Comparison of ENCODE assay signal across 8 mouse cellular contexts in the genomic region with DNA sequence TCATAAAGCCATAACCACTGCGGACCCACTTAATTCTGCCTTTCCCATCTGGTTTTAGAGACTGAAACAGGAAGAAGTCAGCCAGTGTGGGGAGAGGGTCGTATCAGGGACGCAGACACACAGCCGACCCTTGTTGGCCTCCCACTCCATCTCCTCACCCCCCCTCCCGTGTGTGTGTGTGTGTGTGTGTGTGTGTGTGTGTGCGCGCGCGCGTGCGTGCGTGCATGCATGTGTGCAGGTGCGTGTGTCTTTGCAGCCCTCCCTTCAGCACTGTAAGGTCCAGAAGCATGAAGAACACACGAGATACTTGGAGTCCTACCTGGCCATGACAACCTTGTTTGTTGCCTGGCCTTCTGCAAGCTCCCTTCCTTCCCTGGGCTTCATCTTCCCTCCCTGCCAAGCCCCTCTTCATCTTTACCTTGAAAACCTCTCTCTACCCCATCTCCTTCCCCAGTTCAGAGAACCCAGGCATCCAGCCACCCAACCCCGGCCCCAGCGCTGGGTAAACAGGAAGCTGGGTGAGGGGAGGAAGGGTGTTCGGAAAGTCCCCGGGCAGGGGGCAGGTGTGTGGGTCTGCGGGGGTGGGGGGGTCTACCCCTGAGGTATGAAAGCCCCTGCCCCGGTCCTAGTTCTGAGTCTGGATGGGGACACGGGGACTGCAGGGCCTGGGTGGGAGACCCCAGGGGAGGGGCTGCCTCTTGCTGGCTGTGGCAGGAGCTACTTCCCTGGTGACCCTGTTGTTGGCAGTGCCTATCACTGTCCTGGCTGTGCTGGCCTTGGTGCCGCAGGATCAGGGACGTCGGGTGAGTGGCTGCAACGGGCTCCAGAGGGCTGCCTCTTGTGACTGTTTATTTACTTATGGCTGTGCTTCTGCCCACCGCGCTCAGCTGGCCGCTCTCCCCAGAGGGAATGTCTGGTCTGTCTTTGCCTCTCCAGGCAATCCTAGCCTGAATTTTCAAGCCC. TPM values are rescaled to one million over a fixed set of nuclear protein-coding genes. Genes with fewer than 3 reads are reported as not detected.
DNase-seq lines count a peak whose midpoint lies in the region; ATAC-seq lines count a peak whose summit lies in the region.

Gene Ltb, plus strand, starts transcription at position 559 of the 963 bp plus-strand sequence.

- ATAC-seq in kidney, embryonic 15.5 days (replicated peaks; ENCODE audit: low FRiP score) = no peak
- no peak for ATAC-seq in forebrain, embryonic 13.5 days
- no peak for ATAC-seq in liver, embryonic 12.5 days
- no peak for ATAC-seq in neural tube, embryonic 15.5 days (ENCODE audit: low FRiP score)

- H3K27ac ChIP-seq in kidney, embryonic 15.5 days = no peak within 1 kb of the TSS
- H3K27ac ChIP-seq in forebrain, embryonic 13.5 days = no peak within 1 kb of the TSS
- H3K27ac ChIP-seq in liver, embryonic 12.5 days = no peak within 1 kb of the TSS
- no peak within 1 kb of the TSS for H3K27ac ChIP-seq in neural tube, embryonic 15.5 days (replicated peaks)

- H3K27me3 ChIP-seq in kidney, embryonic 15.5 days = peaks cover 50% of the 10 kb centered on the region
- peaks cover 48% of the 10 kb centered on the region for H3K27me3 ChIP-seq in forebrain, embryonic 13.5 days
- H3K27me3 ChIP-seq in liver, embryonic 12.5 days (replicated peaks) = peaks cover 47% of the 10 kb centered on the region
- H3K27me3 ChIP-seq in neural tube, embryonic 15.5 days (replicated peaks) = peaks cover 38% of the 10 kb centered on the region

- peaks cover 22% of the 10 kb centered on the region for H3K4me1 ChIP-seq in kidney, embryonic 15.5 days
- peaks cover 10% of the 10 kb centered on the region for H3K4me1 ChIP-seq in forebrain, embryonic 13.5 days
- H3K4me1 ChIP-seq in liver, embryonic 12.5 days = peaks cover 45% of the 10 kb centered on the region
- H3K4me1 ChIP-seq in neural tube, embryonic 15.5 days = peaks cover 16% of the 10 kb centered on the region

- H3K4me3 ChIP-seq in kidney, embryonic 15.5 days (replicated peaks) = peak within 1 kb of the TSS; percentile 49
- peak within 1 kb of the TSS; percentile 41 for H3K4me3 ChIP-seq in forebrain, embryonic 13.5 days
- peak within 1 kb of the TSS; percentile 54 for H3K4me3 ChIP-seq in liver, embryonic 12.5 days
- H3K4me3 ChIP-seq in neural tube, embryonic 15.5 days (replicated peaks) = peak within 1 kb of the TSS; percentile 41; the same call in 1 of the 2 replicates

- DNase-seq in kidney, adult 11 months = no peak
- DNase-seq in cerebellum, postnatal 14 days = no peak
- no peak for DNase-seq in urinary bladder, postnatal 36 days (ENCODE audit: low spot score in 2 of 2)
- DNase-seq in gastrocnemius, postnatal 25 days = no peak

- H3K4me2 ChIP-seq in kidney, embryonic 15.5 days = peak within 1 kb of the TSS; percentile 83
- peak within 1 kb of the TSS; percentile 71 for H3K4me2 ChIP-seq in forebrain, embryonic 13.5 days
- H3K4me2 ChIP-seq in liver, embryonic 12.5 days = peak within 1 kb of the TSS; percentile 80
- peak within 1 kb of the TSS; percentile 68 for H3K4me2 ChIP-seq in neural tube, embryonic 15.5 days

- H3K9me3 ChIP-seq in kidney, embryonic 15.5 days (replicated peaks) = no peaks in the 10 kb centered on the region
- H3K9me3 ChIP-seq in forebrain, embryonic 13.5 days (replicated peaks) = no peaks in the 10 kb centered on the region
- H3K9me3 ChIP-seq in liver, embryonic 12.5 days (replicated peaks) = no peaks in the 10 kb centered on the region
- no peaks in the 10 kb centered on the region for H3K9me3 ChIP-seq in neural tube, embryonic 15.5 days (replicated peaks)

- 59% methylated on average over 28 of the region's 28 CpGs for WGBS in kidney, embryonic 15.5 days
- 79% methylated on average over 28 of the region's 28 CpGs for WGBS in forebrain, embryonic 13.5 days
- WGBS in liver, embryonic 12.5 days (ENCODE audit: insufficient replicate concordance) = 46% methylated on average over 26 of the region's 28 CpGs
- 73% methylated on average over 27 of the region's 28 CpGs for WGBS in neural tube, embryonic 15.5 days

- no peaks in the 10 kb centered on the region for H3K36me3 ChIP-seq in kidney, embryonic 15.5 days
- H3K36me3 ChIP-seq in forebrain, embryonic 13.5 days (ENCODE audit: poor library complexity, severe bottlenecking) = no peaks in the 10 kb centered on the region
- no peaks in the 10 kb centered on the region for H3K36me3 ChIP-seq in liver, embryonic 12.5 days
- no peaks in the 10 kb centered on the region for H3K36me3 ChIP-seq in neural tube, embryonic 15.5 days

- no peak within 1 kb of the TSS for H3K9ac ChIP-seq in kidney, embryonic 15.5 days
- H3K9ac ChIP-seq in forebrain, embryonic 13.5 days = no peak within 1 kb of the TSS
- H3K9ac ChIP-seq in liver, embryonic 12.5 days = 0 out of 2 replicates have a peak within 1 kb of the TSS, but pooled peaks have one; percentile 52
- no peak within 1 kb of the TSS for H3K9ac ChIP-seq in neural tube, embryonic 15.5 days (replicated peaks)

RNA-seq across cellular contexts. Expression of gene Ltb, which starts in this region (rescaled TPM):
- polyA plus RNA-seq in kidney, embryonic 15.5 days (2015; fragmentation: Nextera tagmentation; extraction: Ambion mirVana) = 0.53 and 0.72 TPM in 2 replicates
- polyA plus RNA-seq in forebrain, embryonic 13.5 days (2015; fragmentation: Nextera tagmentation; extraction: Ambion mirVana) = 0.20 TPM in 1 of 2 replicates, not detected in the other
- polyA plus RNA-seq in liver, embryonic 12.5 days (2016; fragmentation: Nextera tagmentation; extraction: Ambion mirVana) = 1.2 and 1.3 TPM in 2 replicates
- polyA plus RNA-seq in neural tube, embryonic 15.5 days (2015; fragmentation: Nextera tagmentation; extraction: Ambion mirVana) = 0.63 and 7.3 TPM in 2 replicates
- not detected for total RNA-seq in gastrocnemius, postnatal 25 days (2021)
